Comparison of ENCODE assay signal across 12 mouse cellular contexts in genomic region chr13:52528786-52529185, GRCm38 (mm10). TPM values are rescaled to one million over a fixed set of nuclear protein-coding genes. Genes with fewer than 3 reads are reported as not detected.
DNase-seq lines count a peak whose midpoint lies in the region; ATAC-seq and TF ChIP-seq lines count a peak whose summit lies in the region.
"Had no signal": no experiment of that assay in that cellular context is flagged by ENCODE, and none has a peak within 500 bp of the region (broad histone marks: within the 10 kb centered on the region; RNA-seq: fewer than 3 reads in every experiment).

No protein-coding gene starts in this region.

- intact Hi-C loops in heart, postnatal 25 days (cut with DNase I), result no loop called here

- H3K27me3 ChIP-seq in heart, embryonic 12.5 days (replicated peaks), result 0 out of 2 replicates have a peak, but pooled peaks cover 4% of the 10 kb centered on the region
- H3K27me3 ChIP-seq in midbrain, embryonic 13.5 days, result peaks cover 26% of the 10 kb centered on the region
- H3K27me3 ChIP-seq in midbrain, embryonic 10.5 days (ENCODE audit: low read depth, poor library complexity, severe bottlenecking), result peaks cover 36% of the 10 kb centered on the region
- no peaks in the 10 kb centered on the region for H3K27me3 ChIP-seq in forebrain, embryonic 15.5 days

- no peaks in the 10 kb centered on the region for H3K36me3 ChIP-seq in heart, embryonic 12.5 days
- H3K36me3 ChIP-seq in midbrain, embryonic 13.5 days, result no peaks in the 10 kb centered on the region
- no peaks in the 10 kb centered on the region for H3K36me3 ChIP-seq in midbrain, embryonic 10.5 days
- H3K36me3 ChIP-seq in forebrain, embryonic 15.5 days, result no peaks in the 10 kb centered on the region
- H3K36me3 ChIP-seq: limb, embryonic 15.5 days had no signal

- H3K27ac ChIP-seq in heart, embryonic 12.5 days (ENCODE audit: poor library complexity, severe bottlenecking), result no peak overlapping the region
- H3K27ac ChIP-seq in midbrain, embryonic 13.5 days, result no peak overlapping the region
- no peak overlapping the region for H3K27ac ChIP-seq in midbrain, embryonic 10.5 days (replicated peaks)
- H3K27ac ChIP-seq in forebrain, embryonic 15.5 days (replicated peaks), result no peak overlapping the region
- no peak overlapping the region for H3K27ac ChIP-seq in olfactory bulb, adult 2 months (ENCODE audit: insufficient read depth, low read depth, low read length)
- H3K27ac ChIP-seq: limb, embryonic 15.5 days had no signal

- 45% methylated on average over 9 of the region's 9 CpGs for WGBS in heart, embryonic 12.5 days
- WGBS in midbrain, embryonic 13.5 days, result 71% methylated on average over 9 of the region's 9 CpGs
- 73% methylated on average over 9 of the region's 9 CpGs for WGBS in midbrain, embryonic 10.5 days
- 57% methylated on average over 9 of the region's 9 CpGs for WGBS in forebrain, embryonic 15.5 days
- WGBS in olfactory bulb, adult 2 months, result 55% methylated on average over 9 of the region's 9 CpGs

- H3K9me3 ChIP-seq in heart, embryonic 12.5 days (replicated peaks), result peaks cover 4% of the 10 kb centered on the region; the same call in 1 of the 2 replicates
- no peaks in the 10 kb centered on the region for H3K9me3 ChIP-seq in midbrain, embryonic 13.5 days
- no peaks in the 10 kb centered on the region for H3K9me3 ChIP-seq in midbrain, embryonic 10.5 days (replicated peaks)
- H3K9me3 ChIP-seq in forebrain, embryonic 15.5 days, result no peaks in the 10 kb centered on the region
- H3K9me3 ChIP-seq: limb, embryonic 15.5 days had no signal

- TF ChIP-seq CTCF in olfactory bulb, adult 2 months (IDR thresholded peaks at IDR 0.05; ENCODE audit: insufficient read depth, low read depth, low read length), result no peak

- H3K9ac ChIP-seq in heart, embryonic 12.5 days, result no peak overlapping the region
- H3K9ac ChIP-seq in midbrain, embryonic 13.5 days (replicated peaks), result no peak overlapping the region
- no peak overlapping the region for H3K9ac ChIP-seq in forebrain, embryonic 15.5 days (replicated peaks)
- H3K9ac ChIP-seq: limb, embryonic 15.5 days had no signal

- peak overlapping the region; percentile 36 for H3K4me2 ChIP-seq in heart, embryonic 12.5 days
- H3K4me2 ChIP-seq in midbrain, embryonic 13.5 days (replicated peaks), result peak overlapping the region; percentile 21
- H3K4me2 ChIP-seq in forebrain, embryonic 15.5 days (replicated peaks), result peak overlapping the region; percentile 97
- H3K4me2 ChIP-seq: limb, embryonic 15.5 days had no signal

- 0 out of 2 replicates have a peak overlapping the region, but pooled peaks have one; percentile 16 for H3K4me3 ChIP-seq in heart, embryonic 12.5 days
- H3K4me3 ChIP-seq in midbrain, embryonic 13.5 days (replicated peaks), result peak overlapping the region; percentile 12; the same call in 1 of the 2 replicates
- H3K4me3 ChIP-seq in midbrain, embryonic 10.5 days, result no peak overlapping the region
- H3K4me3 ChIP-seq in forebrain, embryonic 15.5 days, result peak overlapping the region; percentile 65
- H3K4me3 ChIP-seq in olfactory bulb, adult 2 months (ENCODE audit: insufficient read depth, low read depth, low read length), result peak overlapping the region; percentile 35
- H3K4me3 ChIP-seq: limb, embryonic 15.5 days had no signal

- DNase-seq in heart, postnatal 25 days (ENCODE audit: low spot score), result no peak
- DNase-seq in midbrain, embryonic 10.5 days (ENCODE audit: low spot score), result no peak
- no peak for DNase-seq in natural killer cell, adult 2 months (ENCODE audit: low spot score in 2 of 2)
- DNase-seq in lung, postnatal 10 days, result no peak
- DNase-seq: kidney, postnatal 25 days; thymus, postnatal 25 days had no signal

- no peak for ATAC-seq in heart, embryonic 12.5 days (ENCODE audit: insufficient number of reproducible peaks, low FRiP score)
- ATAC-seq in midbrain, embryonic 13.5 days, result no peak
- ATAC-seq in forebrain, embryonic 15.5 days (replicated peaks), result no peak
- ATAC-seq: CD4-positive, CD25-positive, alpha-beta regulatory T cell, adult 4 months had no signal

- H3K4me1 ChIP-seq in heart, embryonic 12.5 days (replicated peaks), result peaks cover 22% of the 10 kb centered on the region
- H3K4me1 ChIP-seq in midbrain, embryonic 13.5 days (replicated peaks), result peaks cover 11% of the 10 kb centered on the region
- peaks cover 11% of the 10 kb centered on the region for H3K4me1 ChIP-seq in midbrain, embryonic 10.5 days
- peaks cover 12% of the 10 kb centered on the region for H3K4me1 ChIP-seq in forebrain, embryonic 15.5 days
- peaks cover 13% of the 10 kb centered on the region for H3K4me1 ChIP-seq in olfactory bulb, adult 2 months (ENCODE audit: control insufficient read depth, insufficient read depth, low read length)

- no peak for TF ChIP-seq POLR2A in olfactory bulb, adult 2 months (IDR thresholded peaks at IDR 0.05; ENCODE audit: insufficient read depth, low read depth, low read length)

RNA-seq across cellular contexts. Expression of gene Diras2, which starts 2.3 kb away (rescaled TPM):
- polyA plus RNA-seq in heart, embryonic 12.5 days (2016; fragmentation: Nextera tagmentation; extraction: Ambion mirVana), result 1.3 and 1.6 TPM in 2 replicates
- total RNA-seq in heart, postnatal 25 days (2021), result under 1 TPM; 0.11 to 0.26 TPM
- polyA plus RNA-seq in midbrain, embryonic 13.5 days (2015; fragmentation: Nextera tagmentation; extraction: Ambion mirVana), result 1.6 and 1.8 TPM in 2 replicates
- 0.04 and 0.09 TPM in 2 replicates for polyA plus RNA-seq in midbrain, embryonic 10.5 days (2016; fragmentation: Nextera tagmentation; extraction: Ambion mirVana)
- 2.6 and 2.7 TPM in 2 replicates for polyA plus RNA-seq in forebrain, embryonic 15.5 days (2015; fragmentation: Nextera tagmentation; extraction: Ambion mirVana)
- polyA plus RNA-seq in olfactory bulb, adult 2 months (2012; ENCODE audit: insufficient read depth, insufficient read length, low replicate concordance, missing spikeins), result not detected in 2 replicates
- polyA plus RNA-seq: CD4-positive, CD25-positive, alpha-beta regulatory T cell, adult 4 months had no signal

RNA-seq across cellular contexts. Expression of gene Syk, which starts 54.2 kb away (rescaled TPM):
- polyA plus RNA-seq in heart, embryonic 12.5 days (2016; fragmentation: Nextera tagmentation; extraction: Ambion mirVana), result 8.7 and 8.8 TPM in 2 replicates
- 10 to 100 TPM; 16.3 to 18.6 TPM for total RNA-seq in heart, postnatal 25 days (2021)
- 1.1 and 1.5 TPM in 2 replicates for polyA plus RNA-seq in midbrain, embryonic 13.5 days (2015; fragmentation: Nextera tagmentation; extraction: Ambion mirVana)
- 2.3 and 3.0 TPM in 2 replicates for polyA plus RNA-seq in midbrain, embryonic 10.5 days (2016; fragmentation: Nextera tagmentation; extraction: Ambion mirVana)
- polyA plus RNA-seq in forebrain, embryonic 15.5 days (2015; fragmentation: Nextera tagmentation; extraction: Ambion mirVana), result 1.1 and 1.2 TPM in 2 replicates
- not detected in 2 replicates for polyA plus RNA-seq in olfactory bulb, adult 2 months (2012; ENCODE audit: insufficient read depth, insufficient read length, low replicate concordance, missing spikeins)

Comparison
In these comparisons a context has a peak if more than half of its experiments do, and no peak if none do; other contexts are left out.
1. H3K4me2 ChIP-seq: peak in every context shown above with its lines; median percentile 97 in forebrain, embryonic 15.5 days; 36 in heart, embryonic 12.5 days; 21 in midbrain, embryonic 13.5 days.